Mouse (Mus musculus) kidney, embryonic 14.5 days (tissue): ENCODE results near the gene Catsper3. TPM values are rescaled to one million over a fixed set of nuclear protein-coding genes. Genes with fewer than 3 reads are reported as not detected.

Source experiments
- ATAC-seq: fragments of 200-750 bp; cut with Nextera tagmentation; 2 replicates; pipeline ENCODE4 v1.8.0; 2017; ENCODE audit warnings: moderate number of reproducible peaks, mild to moderate bottlenecking, moderate TSS enrichment, moderate library complexity; ENCODE audit not compliant: low FRiP score, low TSS enrichment
- H3K27ac ChIP-seq: fragments of 300-500 bp; sonication (generic); 2 replicates; pipeline ENCODE4 v1.5.1; 2014; ENCODE audit warnings: low read depth, mild to moderate bottlenecking, low read length, moderate library complexity, mixed read lengths
- H3K27me3 ChIP-seq: fragments of 300-500 bp; sonication (generic); 2 replicates; pipeline ENCODE4 v1.6.1; 2014; ENCODE audit warnings: mild to moderate bottlenecking, low read length; ENCODE audit not compliant: control insufficient read depth, insufficient read depth
- H3K36me3 ChIP-seq: fragments of 300-500 bp; sonication (generic); 2 replicates; pipeline ENCODE4 v1.6.1; 2014; ENCODE audit warnings: low read length, mixed read lengths; ENCODE audit not compliant: control insufficient read depth, insufficient read depth
- H3K4me1 ChIP-seq: fragments of 300-500 bp; sonication (generic); 2 replicates; pipeline ENCODE4 v1.6.1; 2014; ENCODE audit warnings: low read length, mixed read lengths; ENCODE audit not compliant: control insufficient read depth, insufficient read depth
- H3K4me2 ChIP-seq: fragments of 300-500 bp; sonication (generic); replicated peaks from 2 replicates; pipeline ENCODE4 v1.6.1; 2014; ENCODE audit warnings: low read depth, mild to moderate bottlenecking, low read length
- H3K4me3 ChIP-seq: fragments of 300-500 bp; sonication (generic); 2 replicates; pipeline ENCODE4 v1.5.1; 2014; ENCODE audit warnings: mild to moderate bottlenecking, low read length
- H3K9ac ChIP-seq: fragments of 300-500 bp; sonication (generic); 2 replicates; pipeline ENCODE4 v1.6.1; 2014; ENCODE audit warnings: low read depth, mild to moderate bottlenecking, low read length, moderate library complexity
- H3K9me3 ChIP-seq: fragments of 300-500 bp; sonication (generic); 2 replicates; pipeline ENCODE4 v1.6.1; 2016; ENCODE audit warnings: low read length; ENCODE audit not compliant: control insufficient read depth
- WGBS: fragments of 180-500 bp; shearing (Covaris S2); extraction: QIAGEN DNeasy Blood & Tissue Kit; methylation state at CpG from one replicate; pipeline ENCODE4 v1.1.7; 2014; 5-methylcytosine and 5-hydroxymethylcytosine counted together
- polyA plus RNA-seq: library from polyadenylated mRNA; unstranded; fragments of >200 nt; fragmentation: Nextera tagmentation; extraction: Ambion mirVana; gene quantifications from 2 replicates; pipeline ENCODE4 v1.2.1, GENCODE M21; 2014

The Catsper3 gene
- polyA plus RNA-seq, 1 experiment from 2014 or later, result 0.32 TPM

DNA sequence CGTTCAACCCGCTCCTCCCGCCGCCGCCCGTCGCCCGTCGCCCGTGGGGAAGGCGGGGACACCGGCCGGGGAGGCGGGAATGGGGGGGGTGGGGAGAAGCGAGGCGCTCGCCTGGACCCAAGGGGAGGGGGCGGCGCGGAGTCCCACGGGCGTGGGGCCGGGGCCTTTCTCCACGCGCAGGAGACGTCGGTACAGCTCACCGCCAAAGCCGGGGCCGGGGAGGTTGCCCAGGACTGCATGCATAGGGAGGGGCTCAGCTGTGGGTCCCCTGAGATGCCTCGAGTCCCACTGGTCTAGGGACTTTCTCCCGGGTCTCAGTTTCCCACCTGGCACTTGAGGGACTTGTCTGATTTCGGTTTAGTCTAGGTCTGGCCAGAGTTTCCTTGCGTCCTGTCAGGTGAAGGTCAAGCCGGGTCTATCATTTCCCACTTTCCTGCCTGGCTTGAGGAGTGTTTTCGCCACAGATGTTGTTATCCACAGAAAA is 51.8 kb downstream of the Catsper3 start, which contains the start of gene Pitx1:
Pitx1 (minus strand) TSS at position 51 of the 484 bp plus-strand sequence.
- Histone ChIP-seq H3K9ac (no peak within 1 kb of the TSS), H3K4me3 (peak within 1 kb of the TSS; percentile 9; the same call in 1 of the 2 replicates), H3K9me3 (no peaks in the 10 kb centered on the region), H3K4me2 (0 out of 2 replicates have a peak within 1 kb of the TSS, but pooled peaks have one; percentile 10), H3K27ac (no peak within 1 kb of the TSS), H3K4me1 (peaks cover 4% of the 10 kb centered on the region), H3K36me3 (no peaks in the 10 kb centered on the region), H3K27me3 (peaks cover 98% of the 10 kb centered on the region)
- WGBS, result under 1% methylated on average over 35 of the region's 36 CpGs
- ATAC-seq, result no peak

DNA sequence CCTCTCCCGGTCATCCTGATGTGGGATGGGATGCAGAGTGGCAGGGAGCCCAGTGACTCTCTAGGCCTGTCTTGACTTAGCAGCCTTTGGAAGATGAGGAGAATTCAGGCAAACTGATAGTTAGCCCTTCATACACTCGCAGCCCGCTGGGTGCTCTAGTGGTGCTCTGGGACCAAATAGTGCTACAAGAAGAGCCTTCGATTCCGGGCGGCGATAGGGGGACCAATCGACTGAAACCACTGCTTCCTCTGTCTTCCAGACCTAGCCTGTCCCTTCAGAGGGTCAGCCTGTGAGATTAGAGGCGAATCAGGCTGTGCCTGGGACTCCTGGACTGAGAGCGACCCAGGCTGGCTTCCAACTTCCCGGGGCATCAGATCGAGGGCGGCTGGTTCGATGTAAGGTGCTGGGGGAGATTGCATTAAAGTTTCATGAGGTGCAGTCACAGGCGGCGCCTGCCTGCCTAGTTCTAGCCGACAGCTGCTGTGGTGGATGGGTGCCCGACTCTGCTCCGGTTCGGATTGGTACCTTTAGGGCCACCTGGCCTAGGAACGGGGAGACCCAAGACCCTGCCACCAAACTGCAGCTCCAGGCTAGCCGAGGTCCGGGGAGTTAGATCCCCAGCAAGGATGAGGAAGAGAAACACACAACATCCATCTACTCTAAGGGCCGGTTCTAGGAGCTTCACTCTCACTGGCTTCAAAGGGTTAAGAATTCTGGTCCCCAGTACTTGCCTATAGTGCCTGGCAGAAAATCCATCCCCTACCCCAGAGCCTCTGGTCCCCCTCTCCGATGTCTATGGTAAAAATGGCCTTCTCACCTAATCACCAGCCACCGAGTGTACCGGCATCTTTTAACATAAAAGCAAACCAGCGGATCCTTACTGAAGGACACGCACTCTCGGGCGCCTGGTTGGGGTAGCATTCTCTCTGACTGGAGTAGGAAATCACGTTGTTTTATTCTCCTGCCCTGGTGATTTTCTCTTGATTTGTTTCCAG is 52.7 kb downstream of the Catsper3 start:
- no peak overlapping the region for H3K4me3 ChIP-seq
- ATAC-seq, result no peak
- peaks cover 98% of the 10 kb centered on the region for H3K27me3 ChIP-seq
- no peaks in the 10 kb centered on the region for H3K9me3 ChIP-seq
- peaks cover 4% of the 10 kb centered on the region; the same call in 1 of the 2 replicates for H3K4me1 ChIP-seq
- WGBS, result 1% methylated on average over 32 of the region's 32 CpGs
- no peaks in the 10 kb centered on the region for H3K36me3 ChIP-seq
- H3K4me2 ChIP-seq, result no peak overlapping the region
- H3K27ac ChIP-seq, result no peak overlapping the region
- no peak overlapping the region for H3K9ac ChIP-seq

DNA sequence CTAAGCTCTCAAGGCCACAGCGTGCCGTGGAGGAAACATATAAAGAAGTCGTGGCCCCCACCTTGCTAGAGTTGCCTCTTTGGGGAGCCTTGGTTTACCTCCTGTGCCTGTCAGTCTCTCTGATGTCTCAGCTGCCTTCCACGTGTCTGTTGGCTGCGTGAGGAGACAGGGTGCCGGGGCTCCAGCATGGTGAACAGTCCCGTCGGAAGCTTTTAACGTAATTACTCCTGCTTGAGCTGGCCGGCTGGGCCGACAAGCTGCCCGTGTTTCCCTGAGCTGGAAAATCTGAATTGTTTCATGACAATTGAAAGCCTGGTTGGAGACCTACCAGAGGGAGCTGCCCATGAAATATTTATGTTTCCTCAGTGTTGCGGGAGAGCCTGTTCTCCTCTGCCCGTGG is 55.9 kb downstream of the Catsper3 start:
- Histone ChIP-seq H3K4me3 (no peak overlapping the region), H3K36me3 (no peaks in the 10 kb centered on the region), H3K4me1 (peaks cover 4% of the 10 kb centered on the region; the same call in 1 of the 2 replicates), H3K27me3 (peaks cover 77% of the 10 kb centered on the region), H3K9ac (no peak overlapping the region), H3K9me3 (peaks cover 6% of the 10 kb centered on the region; the same call in 1 of the 2 replicates), H3K27ac (no peak overlapping the region), H3K4me2 (no peak overlapping the region)
- WGBS, result 28% methylated on average over 14 of the region's 14 CpGs
- ATAC-seq, result no peak

DNA sequence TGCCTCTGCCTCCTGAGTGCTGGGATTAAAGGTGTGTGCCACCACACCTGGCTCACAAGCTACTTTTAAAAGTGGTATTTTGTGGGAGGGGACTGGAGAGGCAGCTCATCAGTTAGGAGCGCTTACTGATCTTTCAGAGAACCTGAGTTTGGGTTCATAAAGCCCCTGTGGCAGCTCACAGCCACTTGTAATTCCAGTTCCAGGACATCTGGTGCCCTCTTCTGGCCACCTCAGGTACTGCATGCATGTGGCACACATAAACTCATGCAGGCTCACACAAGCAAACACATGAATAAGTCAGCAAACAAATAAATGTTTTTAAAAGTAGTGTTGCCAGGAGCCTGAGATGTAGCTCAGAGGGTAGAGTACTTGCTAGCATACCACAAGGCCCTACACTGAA is 59.3 kb downstream of the Catsper3 start:
- no peak overlapping the region for H3K9ac ChIP-seq
- H3K27ac ChIP-seq, result no peak overlapping the region
- WGBS, result 94% methylated on average over 1 of the region's 1 CpGs
- ATAC-seq, result no peak
- peaks cover 6% of the 10 kb centered on the region; the same call in 1 of the 2 replicates for H3K9me3 ChIP-seq
- H3K27me3 ChIP-seq, result peaks cover 64% of the 10 kb centered on the region
- no peak overlapping the region for H3K4me2 ChIP-seq
- peaks cover 21% of the 10 kb centered on the region for H3K4me1 ChIP-seq
- no peak overlapping the region for H3K4me3 ChIP-seq
- H3K36me3 ChIP-seq, result no peaks in the 10 kb centered on the region

DNA sequence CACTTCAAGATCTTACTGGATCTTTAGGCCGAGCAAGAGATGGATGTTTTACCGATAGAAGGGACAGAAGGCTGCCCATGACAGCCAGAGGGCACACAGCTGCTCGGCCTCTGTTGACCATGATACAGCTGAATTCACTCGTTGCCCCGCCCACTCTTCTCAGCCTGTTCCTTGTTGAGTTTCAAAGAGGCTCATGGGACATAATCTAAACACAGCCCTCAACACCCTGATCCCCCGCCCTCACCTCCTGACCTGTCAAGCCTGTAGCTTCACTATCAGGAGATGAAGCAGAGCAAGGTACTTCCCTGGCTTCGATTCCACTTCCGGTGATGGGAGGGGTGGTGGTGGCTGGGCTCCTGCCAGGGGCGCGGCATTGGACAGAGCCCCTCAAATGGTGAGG is 63.4 kb downstream of the Catsper3 start:
- Histone ChIP-seq H3K9ac (no peak overlapping the region), H3K4me3 (peak overlapping the region; percentile 15), H3K4me2 (peak overlapping the region; percentile 39), H3K4me1 (peaks cover 22% of the 10 kb centered on the region), H3K27me3 (peaks cover 33% of the 10 kb centered on the region), H3K36me3 (no peaks in the 10 kb centered on the region), H3K27ac (no peak overlapping the region), H3K9me3 (peaks cover 6% of the 10 kb centered on the region; the same call in 1 of the 2 replicates)
- 12% methylated on average over 10 of the region's 10 CpGs for WGBS
- ATAC-seq, result peak; percentile 74

DNA sequence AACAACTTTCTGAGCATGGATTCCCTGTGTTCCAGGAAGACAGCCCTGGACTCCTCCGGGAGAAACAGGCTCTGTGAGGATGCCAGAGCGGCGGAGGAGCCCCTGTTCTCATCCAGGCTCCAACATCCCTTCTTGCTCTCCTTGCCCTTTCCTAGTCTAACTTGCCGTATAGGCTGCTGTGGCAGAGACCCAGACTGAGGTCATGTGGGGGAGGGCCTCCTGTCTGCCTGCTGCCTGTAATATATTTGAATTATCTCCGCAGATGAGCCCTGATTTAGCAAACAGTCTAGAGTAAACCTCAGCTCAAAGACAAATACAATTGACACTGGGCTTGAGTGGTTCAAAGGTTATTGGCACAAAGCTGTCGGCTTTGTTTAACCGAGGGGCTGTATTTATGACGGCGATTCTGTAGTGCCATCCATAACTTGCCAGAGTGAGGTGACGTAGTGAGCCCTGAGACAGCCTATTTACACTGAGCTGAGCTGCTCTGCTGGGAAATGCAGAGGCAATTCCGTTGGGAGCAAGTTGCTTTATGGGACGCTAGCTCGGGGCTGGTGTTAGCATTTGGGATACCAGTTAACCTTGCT is 64.3 kb downstream of the Catsper3 start:
- ATAC-seq, result no peak
- H3K36me3 ChIP-seq, result no peaks in the 10 kb centered on the region

DNA sequence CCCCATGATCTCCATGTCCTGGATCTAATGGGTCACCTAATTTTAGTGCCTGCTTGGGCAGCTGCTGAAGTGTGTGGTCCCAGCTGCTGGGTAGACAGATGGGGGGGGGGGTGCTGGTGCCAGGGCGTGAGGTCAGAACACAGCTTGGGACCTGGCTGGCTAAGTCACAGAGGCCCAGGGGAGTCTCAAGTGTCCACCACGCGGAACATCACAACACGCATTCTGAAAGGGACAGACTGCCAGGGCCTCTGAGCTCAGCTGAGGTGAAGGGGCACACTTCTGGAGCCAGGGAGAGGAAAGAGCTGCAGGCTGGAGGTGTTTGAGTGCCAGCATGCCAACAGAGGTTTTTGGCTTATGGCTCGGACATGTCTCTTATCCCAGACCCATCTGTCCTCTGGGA is 66.4 kb downstream of the Catsper3 start:
- Histone ChIP-seq H3K27me3 (peaks cover 26% of the 10 kb centered on the region), H3K4me3 (no peak overlapping the region), H3K36me3 (no peaks in the 10 kb centered on the region), H3K27ac (no peak overlapping the region), H3K9ac (no peak overlapping the region), H3K4me1 (peaks cover 22% of the 10 kb centered on the region), H3K4me2 (no peak overlapping the region), H3K9me3 (no peaks in the 10 kb centered on the region)
- WGBS, result 60% methylated on average over 5 of the region's 5 CpGs
- ATAC-seq, result no peak

More for the DNA sequence above, 64.3 kb downstream of the Catsper3 start:
- peaks cover 33% of the 10 kb centered on the region for H3K27me3 ChIP-seq
- no peak overlapping the region for H3K27ac ChIP-seq
- H3K4me2 ChIP-seq, result no peak overlapping the region
- no peak overlapping the region for H3K9ac ChIP-seq
- H3K4me3 ChIP-seq, result no peak overlapping the region
- WGBS, result 10% methylated on average over 13 of the region's 13 CpGs
- peaks cover 3% of the 10 kb centered on the region; the same call in 1 of the 2 replicates for H3K9me3 ChIP-seq
- peaks cover 22% of the 10 kb centered on the region for H3K4me1 ChIP-seq

DNA sequence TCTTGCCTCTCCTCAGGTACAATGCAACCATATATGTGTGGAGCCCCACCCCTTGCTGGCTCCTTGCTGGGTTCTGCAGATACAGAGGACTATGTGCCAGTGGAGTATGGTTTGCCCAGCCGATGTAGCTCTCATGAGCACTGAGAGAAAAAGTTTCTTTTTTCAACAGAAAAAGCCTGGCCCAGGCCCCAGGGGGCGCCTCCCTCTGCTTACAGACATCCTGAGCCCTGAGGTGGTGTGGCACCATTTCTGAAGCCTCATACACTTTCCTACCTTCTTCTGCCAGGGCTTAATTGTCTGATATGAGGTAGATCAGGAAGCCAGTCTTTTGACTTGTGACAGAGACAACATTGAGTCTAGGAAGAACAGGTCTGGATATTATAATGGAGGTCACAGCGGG is 67.8 kb downstream of the Catsper3 start:
- WGBS, result 74% methylated on average over 3 of the region's 3 CpGs
- Histone ChIP-seq H3K4me2 (no peak overlapping the region), H3K9me3 (no peaks in the 10 kb centered on the region), H3K36me3 (no peaks in the 10 kb centered on the region), H3K4me3 (no peak overlapping the region), H3K9ac (no peak overlapping the region), H3K4me1 (peaks cover 16% of the 10 kb centered on the region), H3K27me3 (peaks cover 21% of the 10 kb centered on the region), H3K27ac (no peak overlapping the region)
- ATAC-seq, result no peak
